Mouse (Mus musculus): ENCODE results near the gene Aoc3.
"Not testable (repeated sequence)": the region's sequence is repeated elsewhere in the genome, so short reads cannot be mapped to it uniquely, and the experiment has no call there.

Gene Aoc3

GRCm38 (mm10) chr11:101327311-101327710 is 3.1 kb upstream of the Aoc3 start:
- DNase-seq (ENCODE audit: low spot score in 2 of 2): no peak

- no peak for DNase-seq (ENCODE audit: low spot score in 2 of 2)
Measured at GRCm38 (mm10) chr11:101328941-101329635, 1.3 kb upstream of the Aoc3 start.

GRCm38 (mm10) chr11:101330961-101331360 is 556 bp downstream of the Aoc3 start:
- not testable (repeated sequence) for DNase-seq (ENCODE audit: low spot score in 2 of 2)

GRCm38 (mm10) chr11:101332537-101332936 is 2.1 kb downstream of the Aoc3 start:
- DNase-seq (ENCODE audit: low spot score in 2 of 2): no peak

GRCm38 (mm10) chr11:101334023-101334422 is 3.6 kb downstream of the Aoc3 start:
- no peak for DNase-seq (ENCODE audit: low spot score in 2 of 2)

- no peak for DNase-seq (ENCODE audit: low spot score in 2 of 2)
Measured at GRCm38 (mm10) chr11:101334516-101334915, 4.1 kb downstream of the Aoc3 start.

- DNase-seq (ENCODE audit: low spot score in 2 of 2): no peak
Measured at GRCm38 (mm10) chr11:101335685-101336084, 5.3 kb downstream of the Aoc3 start.

- DNase-seq (ENCODE audit: low spot score in 2 of 2): peak; percentile 42 to 62
Measured at GRCm38 (mm10) chr11:101338123-101338760, 7.8 kb downstream of the Aoc3 start.

GRCm38 (mm10) chr11:101347083-101347775 is 16.8 kb downstream of the Aoc3 start:
- DNase-seq (ENCODE audit: low spot score in 2 of 2): no peak

GRCm38 (mm10) chr11:101348774-101349173 is 18.4 kb downstream of the Aoc3 start:
- DNase-seq (ENCODE audit: low spot score in 2 of 2): no peak

GRCm38 (mm10) chr11:101349216-101349615 is 18.8 kb downstream of the Aoc3 start:
- DNase-seq (ENCODE audit: low spot score in 2 of 2): no peak

GRCm38 (mm10) chr11:101351100-101351720 is 20.8 kb downstream of the Aoc3 start:
- DNase-seq (ENCODE audit: low spot score in 2 of 2): no peak

GRCm38 (mm10) chr11:101351721-101352111 is 21.3 kb downstream of the Aoc3 start:
- no peak for DNase-seq (ENCODE audit: low spot score in 2 of 2)

GRCm38 (mm10) chr11:101353436-101353835 is 23.0 kb downstream of the Aoc3 start:
- no peak for DNase-seq (ENCODE audit: low spot score in 2 of 2)

- DNase-seq (ENCODE audit: low spot score in 2 of 2): no peak
Measured at GRCm38 (mm10) chr11:101354438-101355010, 24.1 kb downstream of the Aoc3 start.

- no peak for DNase-seq (ENCODE audit: low spot score in 2 of 2)
Measured at GRCm38 (mm10) chr11:101355916-101356315, 25.5 kb downstream of the Aoc3 start.

- no peak for DNase-seq (ENCODE audit: low spot score in 2 of 2)
Measured at GRCm38 (mm10) chr11:101357505-101358182, 27.2 kb downstream of the Aoc3 start.

- no peak for DNase-seq (ENCODE audit: low spot score in 2 of 2)
Measured at GRCm38 (mm10) chr11:101359776-101360175, 29.4 kb downstream of the Aoc3 start.

- no peak for DNase-seq (ENCODE audit: low spot score in 2 of 2)
Measured at GRCm38 (mm10) chr11:101360651-101361113, 30.3 kb downstream of the Aoc3 start.

GRCm38 (mm10) chr11:101364531-101364931 is 34.1 kb downstream of the Aoc3 start:
- no peak for DNase-seq (ENCODE audit: low spot score in 2 of 2)

- DNase-seq (ENCODE audit: low spot score in 2 of 2): no peak
Measured at GRCm38 (mm10) chr11:101367326-101367935, 37.0 kb downstream of the Aoc3 start, which contains the start of gene G6pc. Gene G6pc, plus strand, starts transcription at chr11:101367561.

Data from spleen, postnatal 4 days (tissue).